Mouse (Mus musculus) liver, adult 2 months (tissue): ENCODE results near the gene Erich3. TPM values are rescaled to one million over a fixed set of nuclear protein-coding genes. Genes with fewer than 3 reads are reported as not detected.

Experiments used
- DNase-seq: peaks from one replicate; pipeline ENCODE4 v3.0.0-alpha.2; 2011; ENCODE audit warnings: low read depth, low spot score; ENCODE audit errors: extremely low read depth
- H3K27ac ChIP-seq: fragments of 200-500 bp; replicated peaks from 2 replicates; pipeline ENCODE4 v1.5.1; 2012; ENCODE audit warnings: low read depth, mild to moderate bottlenecking, control low read depth, inconsistent platforms, low read length; ENCODE audit not compliant: insufficient read depth
- H3K27me3 ChIP-seq: fragments of 200-500 bp; 2 replicates; pipeline ENCODE4 v1.6.1; 2012; ENCODE audit warnings: mild to moderate bottlenecking, moderate library complexity, low read length, inconsistent platforms; ENCODE audit not compliant: control insufficient read depth, insufficient read depth
- H3K36me3 ChIP-seq: fragments of 200-500 bp; 2 replicates; pipeline ENCODE4 v1.6.1; 2012; ENCODE audit warnings: low read length, inconsistent platforms; ENCODE audit not compliant: control insufficient read depth, insufficient read depth
- H3K4me1 ChIP-seq: fragments of 200-500 bp; 2 replicates; pipeline ENCODE4 v1.6.1; 2011; ENCODE audit warnings: low read length; ENCODE audit not compliant: control insufficient read depth, insufficient read depth
- H3K4me3 ChIP-seq: fragments of 200-500 bp; 2 replicates; pipeline ENCODE4 v1.5.1; 2011; ENCODE audit warnings: low read depth, mild to moderate bottlenecking, control low read depth, low read length, moderate library complexity; ENCODE audit not compliant: insufficient read depth
- H3K79me2 ChIP-seq: fragments of 200-500 bp; 2 replicates; pipeline ENCODE4 v1.6.1; 2012; ENCODE audit warnings: inconsistent platforms, mild to moderate bottlenecking, low read length, moderate library complexity; ENCODE audit not compliant: control insufficient read depth, insufficient read depth
- H3K9ac ChIP-seq: fragments of 200-500 bp; 2 replicates; pipeline ENCODE4 v1.6.1; 2012; ENCODE audit warnings: low read depth, mild to moderate bottlenecking, control low read depth, inconsistent platforms, low read length
- CTCF ChIP-seq: fragments of 200-500 bp; IDR thresholded peaks from 2 replicates; pipeline ENCODE4 v1.5.1; 2011; ENCODE audit warnings: low read depth, low read length, control low read depth
- POLR2A ChIP-seq: fragments of 200-500 bp; IDR thresholded peaks from 2 replicates; pipeline ENCODE4 v1.6.1; 2011; ENCODE audit warnings: low read length, control low read depth; ENCODE audit not compliant: insufficient read depth; ENCODE audit errors: extremely low read depth
- WGBS: fragments of 180-500 bp; shearing (Covaris S2); methylation state at CpG from one replicate; pipeline ENCODE4 v1.1.7; 2018; 5-methylcytosine and 5-hydroxymethylcytosine counted together
- polyA plus RNA-seq: library from polyadenylated mRNA; depleted of rRNA; stranded (reverse); fragments of >200 nt; gene quantifications from 2 replicates; pipeline ENCODE4 v1.2.3, GENCODE M21; 2012
- total RNA-seq: library from RNA; depleted of rRNA; stranded (reverse); fragments of >200 nt; gene quantifications from 2 replicates; pipeline ENCODE4 v1.2.3, GENCODE M21; 2014

Erich3 gene
- total and polyA plus RNA-seq, 2 experiments, result 0.09 TPM; not detected in 1

- Histone ChIP-seq H3K79me2 (no peaks in the 10 kb centered on the region), H3K27ac (no peak overlapping the region), H3K36me3 (no peaks in the 10 kb centered on the region), H3K4me1 (no peaks in the 10 kb centered on the region), H3K4me3 (no peak overlapping the region), H3K27me3 (peaks cover 15% of the 10 kb centered on the region; the same call in 1 of the 2 replicates), H3K9ac (no peak overlapping the region)
- 37% methylated on average over 4 of the region's 4 CpGs for WGBS
- TF ChIP-seq CTCF, result no peak
- no peak for TF ChIP-seq POLR2A
- DNase-seq, result no peak
Measured at GRCm38 (mm10) chr3:154664636-154665035, 977 bp downstream of the Erich3 start.

DNA sequence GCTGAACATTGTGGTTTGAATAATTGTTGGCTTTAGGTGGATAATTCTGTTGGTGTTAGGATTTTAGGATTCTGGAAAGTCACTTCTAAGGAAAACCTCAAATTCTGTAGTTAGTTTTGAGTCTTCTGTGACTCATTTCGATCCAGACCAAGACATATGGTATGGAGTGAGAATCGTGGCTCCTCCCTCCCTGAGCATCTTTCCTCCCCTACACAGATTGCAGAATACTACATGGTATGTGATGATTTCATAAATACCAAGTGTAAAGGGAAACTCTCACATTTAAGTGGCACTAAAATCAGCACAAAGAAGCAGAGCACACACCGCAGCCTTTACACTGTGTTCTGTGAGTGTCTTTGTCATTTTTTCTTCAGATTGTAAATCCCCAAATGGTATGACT is 4.8 kb downstream of the Erich3 start:
- H3K9ac ChIP-seq, result no peak overlapping the region
- no peaks in the 10 kb centered on the region for H3K4me1 ChIP-seq
- H3K79me2 ChIP-seq, result no peaks in the 10 kb centered on the region
- H3K27me3 ChIP-seq, result peaks cover 12% of the 10 kb centered on the region; the same call in 1 of the 2 replicates
- 76% methylated on average over 3 of the region's 3 CpGs for WGBS
- TF ChIP-seq POLR2A (no peak), CTCF (no peak)
- no peak overlapping the region for H3K4me3 ChIP-seq
- H3K27ac ChIP-seq, result no peak overlapping the region
- no peak for DNase-seq
- no peaks in the 10 kb centered on the region for H3K36me3 ChIP-seq

DNA sequence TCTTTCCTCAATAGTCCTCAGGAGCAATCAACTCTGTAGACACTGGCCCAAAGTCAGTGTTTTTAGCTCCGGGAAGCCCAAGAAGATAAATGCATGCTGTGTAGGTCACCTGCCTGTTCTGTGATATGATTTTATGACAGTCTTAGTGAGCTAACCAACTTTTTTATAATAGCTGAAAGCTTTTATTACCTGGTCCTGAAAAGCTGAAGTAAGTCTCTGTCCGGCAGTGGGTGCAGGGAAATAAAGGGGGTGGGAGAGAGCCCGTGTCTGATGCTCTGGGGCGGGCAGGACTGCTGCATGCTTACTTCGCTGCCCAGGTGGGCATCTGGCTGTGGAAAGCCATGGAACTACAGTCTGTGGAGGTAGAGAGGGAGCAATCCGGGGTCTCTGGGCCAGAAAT is 6.9 kb downstream of the Erich3 start:
- H3K27ac ChIP-seq, result no peak overlapping the region
- H3K4me3 ChIP-seq, result no peak overlapping the region
- 80% methylated on average over 6 of the region's 6 CpGs for WGBS
- H3K4me1 ChIP-seq, result no peaks in the 10 kb centered on the region
- no peak overlapping the region for H3K9ac ChIP-seq
- no peaks in the 10 kb centered on the region for H3K79me2 ChIP-seq
- no peak for DNase-seq
- H3K36me3 ChIP-seq, result no peaks in the 10 kb centered on the region
- 0 out of 2 replicates have a peak, but pooled peaks cover 2% of the 10 kb centered on the region for H3K27me3 ChIP-seq
- no peak for TF ChIP-seq CTCF
- no peak for TF ChIP-seq POLR2A

DNA sequence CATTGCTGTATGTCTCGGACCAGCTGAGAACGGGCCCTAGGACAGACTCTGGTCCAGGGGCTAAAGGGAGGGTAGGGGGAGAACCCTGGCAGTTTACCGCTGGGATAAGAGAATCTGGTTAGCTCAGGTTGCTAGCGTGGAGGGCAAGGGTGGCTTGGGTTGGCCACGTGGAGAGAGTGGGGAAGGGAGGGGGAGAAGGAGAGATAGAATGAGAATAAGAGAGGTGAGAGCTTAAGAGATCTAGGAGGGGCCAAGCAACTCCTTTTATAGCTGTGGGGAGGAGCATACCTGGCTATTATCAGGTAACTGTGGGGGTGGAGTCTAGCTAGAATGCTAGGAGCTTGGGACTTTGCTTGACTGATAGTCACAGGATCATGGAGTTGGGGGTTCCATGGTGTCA is 7.4 kb downstream of the Erich3 start:
- no peaks in the 10 kb centered on the region for H3K79me2 ChIP-seq
- no peak overlapping the region for H3K27ac ChIP-seq
- WGBS, result 60% methylated on average over 5 of the region's 5 CpGs
- H3K27me3 ChIP-seq, result 0 out of 2 replicates have a peak, but pooled peaks cover 2% of the 10 kb centered on the region
- no peaks in the 10 kb centered on the region for H3K4me1 ChIP-seq
- no peaks in the 10 kb centered on the region for H3K36me3 ChIP-seq
- TF ChIP-seq CTCF (no peak), POLR2A (no peak)
- no peak overlapping the region for H3K4me3 ChIP-seq
- no peak overlapping the region for H3K9ac ChIP-seq
- no peak for DNase-seq

GRCm38 (mm10) chr3:154673326-154673725 is 9.7 kb downstream of the Erich3 start:
- no peak for TF ChIP-seq CTCF
- TF ChIP-seq POLR2A, result no peak
- no peak overlapping the region for H3K9ac ChIP-seq
- no peak overlapping the region for H3K4me3 ChIP-seq
- H3K27me3 ChIP-seq, result 0 out of 2 replicates have a peak, but pooled peaks cover 2% of the 10 kb centered on the region
- no peaks in the 10 kb centered on the region for H3K79me2 ChIP-seq
- no peaks in the 10 kb centered on the region for H3K36me3 ChIP-seq
- H3K4me1 ChIP-seq, result no peaks in the 10 kb centered on the region
- 68% methylated on average over 8 of the region's 8 CpGs for WGBS
- no peak for DNase-seq
- H3K27ac ChIP-seq, result no peak overlapping the region

DNA sequence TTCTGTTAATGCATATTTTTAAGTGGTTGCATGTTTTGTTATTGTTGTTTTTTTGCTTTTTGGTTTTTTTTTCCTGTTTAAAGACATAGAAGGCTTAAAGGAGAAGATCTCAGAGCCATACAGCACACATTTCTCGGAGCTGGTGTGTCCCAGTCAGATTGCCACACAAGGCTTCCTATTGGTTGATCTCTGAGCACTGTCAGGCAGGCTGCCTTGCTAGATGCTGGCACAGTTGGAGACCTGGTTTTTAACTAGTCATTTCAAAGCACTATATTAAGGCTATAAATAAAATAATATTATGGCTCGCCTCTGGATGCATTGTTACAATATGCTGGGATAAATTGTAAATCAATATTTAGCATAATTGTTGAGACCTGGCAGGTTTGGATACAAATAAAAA is 18.9 kb downstream of the Erich3 start:
- Histone ChIP-seq H3K9ac (no peak overlapping the region), H3K79me2 (no peaks in the 10 kb centered on the region), H3K4me1 (no peaks in the 10 kb centered on the region), H3K27ac (no peak overlapping the region), H3K36me3 (no peaks in the 10 kb centered on the region), H3K4me3 (no peak overlapping the region), H3K27me3 (no peaks in the 10 kb centered on the region)
- 62% methylated on average over 2 of the region's 2 CpGs for WGBS
- no peak for TF ChIP-seq CTCF
- no peak for DNase-seq
